Mouse (Mus musculus) testis, postnatal 10 days (tissue): ENCODE measurements around the gene Gm3435.
"Not testable (repeated sequence)": the region's sequence is repeated elsewhere in the genome, so short reads cannot be mapped to it uniquely, and the experiment has no call there.

Experiments used
- DNase-seq: peaks from one replicate; pipeline ENCODE4 v3.0.0; 2021; ENCODE audit warnings: low spot score

Gene Gm3435

GRCm38 (mm10) chr17:15009706-15010413 is at the start of gene Gm3435:
Gene Gm3435, plus strand, starts transcription at chr17:15010176.
- not testable (repeated sequence) for DNase-seq

DNA sequence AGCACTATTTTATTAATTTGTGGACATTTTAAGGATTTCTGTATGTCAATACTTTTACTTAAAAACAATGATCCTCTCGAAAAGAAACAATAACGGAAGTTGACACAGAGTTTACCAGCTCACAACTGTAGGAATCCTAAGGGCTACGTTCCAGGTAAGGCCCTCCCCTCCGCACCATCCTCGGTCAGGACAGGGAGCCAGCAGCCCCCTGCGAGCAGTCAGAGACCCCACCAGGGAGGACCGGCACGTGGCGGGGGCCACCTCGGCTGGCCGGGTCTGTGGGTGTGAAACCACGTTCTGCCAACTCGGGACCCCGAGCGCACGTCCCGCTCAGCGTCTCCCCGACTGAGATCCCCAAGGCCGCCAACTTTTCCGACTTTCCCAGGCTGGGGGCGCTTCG is 49.5 kb upstream of the Gm3435 start:
- peak; percentile 58 for DNase-seq

- DNase-seq: peak; percentile 67
These were observed 48.9 kb upstream of the Gm3435 start, which contains the start of gene Phf10 for GRCm38 (mm10) chr17:14960951-14961556. Gene Phf10, minus strand, starts transcription at chr17:14961273.

DNA sequence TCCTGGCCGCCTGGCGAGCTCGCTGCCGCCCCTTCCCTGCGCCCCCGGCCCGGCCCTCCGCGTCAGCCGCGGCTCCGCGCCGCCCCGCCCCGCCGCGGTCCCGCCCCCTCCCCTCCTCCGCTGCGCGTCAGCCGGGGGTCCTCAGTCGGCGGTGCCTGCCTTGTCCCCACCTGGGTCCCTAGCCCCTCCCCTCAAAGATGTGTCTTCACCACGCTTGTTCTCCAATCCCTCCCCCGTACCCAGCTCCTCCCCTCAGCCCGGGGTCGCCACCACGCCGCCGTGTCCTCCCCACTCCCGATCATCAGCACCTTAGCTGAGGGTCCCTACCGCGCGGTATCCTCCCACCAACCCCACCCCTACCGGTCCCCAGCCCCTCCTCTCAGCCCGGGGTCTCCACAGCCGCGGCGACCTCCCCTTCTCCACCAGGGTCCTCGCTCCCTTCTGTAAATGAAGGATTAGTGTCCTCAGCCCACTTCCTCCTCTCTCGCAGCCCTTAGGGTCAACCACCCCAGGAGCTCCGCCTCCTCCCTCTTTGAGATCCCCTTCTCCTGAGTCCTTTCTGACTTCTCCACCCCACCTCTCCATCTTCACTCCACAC is 48.3 kb upstream of the Gm3435 start:
- DNase-seq: not testable (repeated sequence)

GRCm38 (mm10) chr17:14968373-14968913 is 41.5 kb upstream of the Gm3435 start:
- DNase-seq: not testable (repeated sequence)

DNA sequence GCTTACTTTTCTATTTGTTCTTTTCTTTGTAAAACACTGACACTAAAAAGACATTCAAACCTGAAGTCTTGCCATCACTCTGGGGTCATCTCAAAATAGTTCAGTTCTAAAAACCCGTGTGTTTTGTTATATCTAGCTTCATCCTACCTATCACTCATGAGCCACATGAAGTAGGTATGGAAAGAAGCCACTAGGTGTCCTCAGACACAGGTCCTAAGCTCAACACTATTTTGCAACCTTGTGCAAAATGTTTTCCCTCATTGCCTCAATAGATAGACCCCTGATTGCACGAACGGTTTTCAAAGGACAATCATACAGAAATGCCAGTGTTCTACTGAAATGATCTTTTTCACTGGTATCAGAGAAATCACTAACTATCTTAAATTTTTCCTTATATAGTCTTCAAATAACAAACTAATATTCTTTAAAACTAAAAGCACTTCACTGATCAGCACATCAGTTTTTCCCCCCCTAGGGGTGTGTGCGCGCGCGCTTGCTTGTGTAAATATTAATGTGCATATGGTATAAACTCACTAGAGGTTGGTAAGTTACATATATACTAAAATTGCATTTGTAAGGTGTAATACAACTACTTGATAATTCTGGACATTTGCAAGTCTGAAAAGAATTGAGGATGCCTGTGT is 32.1 kb upstream of the Gm3435 start:
- DNase-seq: not testable (repeated sequence)

GRCm38 (mm10) chr17:14978362-14979038 is 31.5 kb upstream of the Gm3435 start, which contains the start of the genes 9030025P20Rik and Gm3417:
Gene 9030025P20Rik, plus strand, starts transcription at chr17:14978468.
Gene Gm3417, minus strand, starts transcription at chr17:14978790.
- not testable (repeated sequence) for DNase-seq

DNA sequence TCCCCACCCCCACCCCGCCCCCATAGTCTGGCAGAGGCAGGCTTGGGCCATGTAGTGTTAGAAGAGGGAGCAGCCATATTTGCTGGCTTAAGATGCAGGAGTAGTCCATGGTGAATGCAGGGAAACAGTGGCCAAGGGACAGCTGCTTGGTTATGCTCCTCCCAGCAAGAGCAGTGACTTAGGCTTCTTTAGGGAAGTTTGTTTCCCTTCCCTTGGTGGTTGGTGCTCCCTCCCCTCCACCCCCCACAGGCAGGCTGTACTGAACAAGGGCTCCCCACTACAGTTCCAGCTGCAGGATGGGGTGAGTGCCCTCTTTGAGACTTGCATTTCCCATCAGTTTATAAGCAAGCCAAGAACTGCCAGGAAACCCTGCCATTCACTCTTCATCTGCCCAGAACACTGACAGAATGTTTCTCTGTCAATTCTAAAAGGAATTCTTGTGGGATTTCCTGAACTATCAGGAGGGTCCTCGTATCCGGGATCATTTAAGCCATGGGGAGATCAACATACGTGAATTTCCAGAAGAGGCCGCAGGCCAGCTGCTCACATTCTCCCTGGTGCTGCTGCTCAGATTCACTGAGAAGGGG is 19.8 kb upstream of the Gm3435 start:
- not testable (repeated sequence) for DNase-seq

- DNase-seq: not testable (repeated sequence)
These were observed 17.3 kb upstream of the Gm3435 start for GRCm38 (mm10) chr17:14992522-14993138.

GRCm38 (mm10) chr17:14993139-14993832 is 16.7 kb upstream of the Gm3435 start:
- DNase-seq: not testable (repeated sequence)

- DNase-seq: not testable (repeated sequence)
These were observed 15.8 kb upstream of the Gm3435 start for GRCm38 (mm10) chr17:14994140-14994539.

DNA sequence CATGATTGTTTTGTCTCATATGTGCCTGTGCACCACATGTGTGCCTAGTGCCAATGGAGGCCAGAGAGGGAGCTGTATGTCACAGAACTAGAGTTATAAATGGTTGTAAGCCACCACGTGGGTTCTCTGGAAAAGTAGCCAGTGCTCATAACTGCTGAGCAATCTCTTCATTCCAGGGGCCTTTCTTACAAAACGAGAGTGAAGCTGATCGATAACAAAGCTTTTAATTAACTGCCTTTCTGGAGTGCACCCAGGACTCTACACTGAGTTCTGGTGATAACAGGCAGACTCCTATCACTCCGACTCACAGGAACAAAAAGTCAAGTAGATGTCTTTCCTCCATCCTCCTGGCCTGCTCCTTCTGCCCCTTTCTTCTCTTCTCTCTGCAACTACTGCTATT is 9.9 kb upstream of the Gm3435 start:
- DNase-seq: not testable (repeated sequence)

- DNase-seq: not testable (repeated sequence)
These were observed 888 bp upstream of the Gm3435 start for GRCm38 (mm10) chr17:15009088-15009487.

DNA sequence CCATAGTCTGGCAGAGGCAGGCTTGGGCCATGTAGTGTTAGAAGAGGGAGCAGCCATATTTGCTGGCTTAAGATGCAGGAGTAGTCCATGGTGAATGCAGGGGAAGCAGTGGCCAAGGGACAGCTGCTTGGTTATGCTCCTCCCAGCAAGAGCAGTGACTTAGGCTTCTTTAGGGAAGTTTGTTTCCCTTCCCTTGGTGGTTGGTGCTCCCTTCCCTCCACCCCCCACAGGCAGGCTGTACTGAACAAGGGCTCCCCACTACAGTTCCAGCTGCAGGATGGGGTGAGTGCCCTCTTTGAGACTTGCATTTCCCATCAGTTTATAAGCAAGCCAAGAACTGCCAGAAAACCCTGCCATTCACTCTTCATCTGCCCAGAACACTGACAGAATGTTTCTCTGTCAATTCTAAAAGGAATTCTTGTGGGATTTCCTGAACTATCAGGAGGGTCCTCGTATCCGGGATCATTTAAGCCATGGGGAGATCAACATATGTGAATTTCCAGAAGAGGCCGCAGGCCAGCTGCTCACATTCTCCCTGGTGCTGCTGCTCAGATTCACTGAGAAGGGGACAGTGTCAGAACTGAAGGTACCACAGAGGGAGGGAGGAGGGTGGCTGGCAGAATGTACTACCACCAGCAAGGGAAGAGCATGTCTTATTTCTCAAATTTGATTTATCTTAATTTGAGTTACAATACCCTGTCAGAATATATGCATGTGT is 11.7 kb downstream of the Gm3435 start:
- peak; percentile 35 for DNase-seq

- not testable (repeated sequence) for DNase-seq
These were observed 14.0 kb downstream of the Gm3435 start for GRCm38 (mm10) chr17:15023878-15024492.

GRCm38 (mm10) chr17:15024502-15025193 is 14.7 kb downstream of the Gm3435 start:
- not testable (repeated sequence) for DNase-seq

GRCm38 (mm10) chr17:15025513-15025912 is 15.5 kb downstream of the Gm3435 start:
- not testable (repeated sequence) for DNase-seq

GRCm38 (mm10) chr17:15031414-15031813 is 21.4 kb downstream of the Gm3435 start:
- not testable (repeated sequence) for DNase-seq
